In the genomic region with DNA sequence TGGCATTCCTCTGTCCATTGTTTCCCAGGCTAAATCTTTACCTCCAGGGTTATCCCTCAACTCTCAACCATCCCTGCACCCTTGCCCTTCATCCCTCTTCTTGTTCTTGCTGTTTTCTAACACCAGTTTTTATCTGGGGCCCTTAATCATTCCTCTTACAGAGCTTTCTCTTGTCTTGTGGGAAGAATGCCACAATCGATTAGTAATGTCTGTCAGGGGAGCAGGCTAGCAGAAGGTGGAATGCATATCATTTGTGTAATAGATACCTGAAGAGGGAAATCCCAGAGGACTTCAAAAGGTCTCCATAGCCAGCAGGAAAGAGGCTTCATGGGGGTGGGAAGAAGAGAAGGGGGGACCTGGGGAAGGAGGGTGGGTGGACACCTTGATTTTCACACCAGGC, we compare ENCODE assay signal across 22 mouse cellular contexts. TPM values are rescaled to one million over a fixed set of nuclear protein-coding genes. Genes with fewer than 3 reads are reported as not detected.
DNase-seq lines count a peak whose midpoint lies in the region; TF ChIP-seq lines count a peak whose summit lies in the region.
"Had no signal": no experiment of that assay in that cellular context is flagged by ENCODE, and none has a peak within 500 bp of the region (broad histone marks: within the 10 kb centered on the region; RNA-seq: fewer than 3 reads in every experiment).

No protein-coding gene starts in this region.

- no peaks in the 10 kb centered on the region for H3K27me3 ChIP-seq in E14TG2a.4 (ENCODE audit: insufficient read depth, low read length)
- H3K27me3 ChIP-seq: forebrain, embryonic 13.5 days; heart, embryonic 12.5 days; heart, embryonic 15.5 days; hindbrain, embryonic 13.5 days had no signal

- peaks cover 100% of the 10 kb centered on the region for H3K79me2 ChIP-seq in macrophage (ENCODE audit: inconsistent target)

- H3K36me3 ChIP-seq in E14TG2a.4 (ENCODE audit: insufficient read depth, low read length) (peaks cover 76% of the 10 kb centered on the region), macrophage (ENCODE audit: inconsistent target) (peaks cover 73% of the 10 kb centered on the region)

- no peak for TF ChIP-seq CTCF in gastrocnemius, adult 2 months (IDR thresholded peaks at IDR 0.05)
- TF ChIP-seq CTCF in E14TG2a.4 (conservative IDR thresholded peaks at IDR 0.05; ENCODE audit: low read length), result no peak

- DNase-seq in gastrocnemius, adult 2 months, result no peak
- no peak for DNase-seq in gastrocnemius, adult 18-20 months (ENCODE audit: low spot score)
- peak; percentile 65 for DNase-seq in R1 (ENCODE audit: low read depth, low spot score)
- DNase-seq in thymus, postnatal 36 days, result no peak
- DNase-seq in urinary bladder, adult 2 months (ENCODE audit: low spot score), result no peak
- DNase-seq: adrenal gland, adult 2 months; adrenal gland, postnatal 25 days; cerebellum, adult 18-20 months; cerebellum, adult 9-10 months; cerebellum, postnatal 14 days; gastrocnemius, postnatal 25 days; heart, adult 18-20 months; heart, postnatal 10 days; heart, postnatal 36 days had no signal

- 86% methylated on average over 1 of the region's 1 CpGs for WGBS in macrophage (ENCODE audit: missing documents)

- H3K4me3 ChIP-seq in gastrocnemius, adult 2 months, result no peak overlapping the region
- H3K4me3 ChIP-seq in E14TG2a.4 (replicated peaks; ENCODE audit: low read length) (peak overlapping the region; percentile 48; the same call in 1 of the 2 replicates), macrophage (ENCODE audit: inconsistent target) (no peak overlapping the region)
- H3K4me3 ChIP-seq: forebrain, embryonic 10.5 days; forebrain, embryonic 13.5 days; heart, embryonic 12.5 days; heart, embryonic 15.5 days; hindbrain, embryonic 10.5 days; hindbrain, embryonic 13.5 days had no signal

- H3K9me3 ChIP-seq in E14TG2a.4 (ENCODE audit: low read length), result no peaks in the 10 kb centered on the region
- H3K9me3 ChIP-seq: forebrain, embryonic 13.5 days; heart, embryonic 12.5 days; heart, embryonic 15.5 days; hindbrain, embryonic 10.5 days; hindbrain, embryonic 13.5 days had no signal

- intact Hi-C loops in gastrocnemius, adult 2 months (cut with DNase I), result no loop called here

- peaks cover 95% of the 10 kb centered on the region for H3K4me1 ChIP-seq in E14TG2a.4 (replicated peaks; ENCODE audit: low read depth, low read length)

- H3K27ac ChIP-seq in gastrocnemius, adult 2 months, result peak overlapping the region; percentile 84
- H3K27ac ChIP-seq in macrophage, result peak overlapping the region; percentile 67; the same call in 1 of the 2 replicates
- H3K27ac ChIP-seq: forebrain, embryonic 10.5 days; forebrain, embryonic 13.5 days; heart, embryonic 15.5 days; hindbrain, embryonic 10.5 days; hindbrain, embryonic 13.5 days had no signal

RNA-seq across cellular contexts. Expression of gene Slc6a6, which starts 20.6 kb away (rescaled TPM):
- 10 to 100 TPM; 67.0 to 91.9 TPM for total RNA-seq in gastrocnemius, adult 2 months (2021)
- 10 to 100 TPM; 51.2 to 80.6 TPM for total RNA-seq in gastrocnemius, adult 18-20 months (2021)
- 1,000 to 10,000 TPM in 22 of 26 experiments, 100 to 1,000 TPM in 4; 867 to 1,969 (median 1,342) TPM for total RNA-seq in macrophage (2018; cell fraction: chromatin; rRNA removed)
- total RNA-seq in macrophage (2018; cell fraction: cytosol; rRNA removed), result 100 to 1,000 TPM; 407 to 728 (median 545) TPM
- total RNA-seq in macrophage (2018; cell fraction: nucleus; rRNA removed), result 1,000 to 10,000 TPM in 22 of 26 experiments, 100 to 1,000 TPM in 4; 893 to 1,549 (median 1,266) TPM
- 290 to 451 TPM (median 423 TPM) in 3 replicates for polyA plus RNA-seq in macrophage (2018)
- polyA plus RNA-seq in urinary bladder, adult 2 months (2012; rRNA removed), result 55.0 and 73.2 TPM in 2 replicates
